Mouse (Mus musculus) kidney, adult 2 months (tissue): ENCODE measurements around the gene Hoxa7.

ENCODE experiments used
- CTCF ChIP-seq: fragments of 200-500 bp; conservative IDR thresholded peaks from 2 replicates; pipeline ENCODE4 v1.5.1; 2011; ENCODE audit warnings: low read depth, mild to moderate bottlenecking, control low read depth, low read length, moderate library complexity, mixed read lengths; ENCODE audit not compliant: insufficient read depth, insufficient read length
- POLR2A ChIP-seq: fragments of 200-500 bp; IDR thresholded peaks from one replicate; pipeline ENCODE4 v1.6.1; 2011; ENCODE audit warnings: low read depth, low read length, control low read depth

DNA sequence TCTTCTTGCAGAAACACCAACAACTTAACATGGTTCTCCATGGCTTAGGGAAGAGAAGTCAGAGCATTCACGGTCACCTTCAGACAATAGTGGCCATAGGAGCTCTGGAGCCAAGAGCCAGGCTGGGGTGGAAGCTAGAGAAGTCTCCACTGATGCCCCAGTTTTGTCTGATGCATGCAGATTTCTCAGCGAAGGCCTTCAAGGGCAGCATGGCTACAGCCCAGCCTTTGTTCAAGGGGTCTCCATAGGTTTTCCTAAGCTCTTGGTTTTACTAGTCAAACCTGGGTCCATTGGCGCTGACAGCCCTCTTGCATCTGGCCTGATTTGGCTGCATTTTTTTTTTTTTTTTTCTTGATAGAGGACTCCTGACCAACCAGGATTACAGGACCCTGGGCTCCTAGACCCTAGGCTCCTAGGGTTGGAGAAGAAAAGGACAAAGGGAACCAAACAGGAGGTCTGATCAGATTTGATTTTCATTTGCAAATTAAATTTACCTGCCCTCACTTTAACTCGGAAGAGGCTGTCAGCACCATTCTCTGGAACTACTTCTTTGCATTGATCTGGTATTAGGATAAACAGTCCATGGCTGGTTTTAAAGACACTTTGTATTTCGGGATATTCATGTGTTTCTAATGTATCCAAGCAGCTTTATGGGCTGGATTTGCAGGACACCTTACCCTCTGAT, 42.6 kb upstream of the Hoxa7 start:
- TF ChIP-seq POLR2A: no peak
- TF ChIP-seq CTCF: no peak
